Mouse (Mus musculus): ENCODE measurements around the gene Katnbl1. TPM values are rescaled to one million over a fixed set of nuclear protein-coding genes. Genes with fewer than 3 reads are reported as not detected.

The Katnbl1 gene
- polyA plus RNA-seq, 1 experiment from 2014 or later = 28.1 TPM

DNA sequence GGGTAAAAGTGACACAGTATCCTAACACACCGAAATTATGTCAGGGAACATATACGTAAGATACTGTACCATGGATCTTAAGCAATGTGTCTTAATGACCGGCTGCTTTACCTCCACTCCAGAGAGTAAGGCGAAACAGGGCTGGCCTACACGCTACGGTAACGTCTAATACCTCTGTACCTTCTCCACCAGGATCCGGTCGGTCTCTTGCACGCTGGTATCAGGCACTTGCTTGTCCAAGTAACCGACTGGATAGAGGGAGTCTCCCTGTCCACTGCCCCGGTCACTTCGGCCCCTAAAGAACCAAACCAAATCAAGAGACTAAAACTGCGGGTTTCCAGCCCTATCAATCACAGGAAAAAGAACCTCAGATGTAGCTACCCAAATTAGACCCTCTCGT is 11.8 kb upstream of the Katnbl1 start:
- H3K4me3 ChIP-seq = peak overlapping the region; percentile 74
- peak overlapping the region; percentile 88 for H3K4me2 ChIP-seq
- H3K36me3 ChIP-seq = peaks cover 26% of the 10 kb centered on the region
- H3K9me3 ChIP-seq (replicated peaks) = no peaks in the 10 kb centered on the region
- no peaks in the 10 kb centered on the region for H3K27me3 ChIP-seq (replicated peaks)
- peak overlapping the region; percentile 75 for H3K9ac ChIP-seq
- no peak overlapping the region for H3K27ac ChIP-seq (ENCODE audit: poor library complexity, severe bottlenecking)
- WGBS = 18% methylated on average over 15 of the region's 15 CpGs
- ATAC-seq (ENCODE audit: insufficient number of reproducible peaks, low FRiP score) = peak; percentile 25; the same call in 1 of the 2 replicates
- peaks cover 9% of the 10 kb centered on the region; the same call in 1 of the 2 replicates for H3K4me1 ChIP-seq (replicated peaks)

DNA sequence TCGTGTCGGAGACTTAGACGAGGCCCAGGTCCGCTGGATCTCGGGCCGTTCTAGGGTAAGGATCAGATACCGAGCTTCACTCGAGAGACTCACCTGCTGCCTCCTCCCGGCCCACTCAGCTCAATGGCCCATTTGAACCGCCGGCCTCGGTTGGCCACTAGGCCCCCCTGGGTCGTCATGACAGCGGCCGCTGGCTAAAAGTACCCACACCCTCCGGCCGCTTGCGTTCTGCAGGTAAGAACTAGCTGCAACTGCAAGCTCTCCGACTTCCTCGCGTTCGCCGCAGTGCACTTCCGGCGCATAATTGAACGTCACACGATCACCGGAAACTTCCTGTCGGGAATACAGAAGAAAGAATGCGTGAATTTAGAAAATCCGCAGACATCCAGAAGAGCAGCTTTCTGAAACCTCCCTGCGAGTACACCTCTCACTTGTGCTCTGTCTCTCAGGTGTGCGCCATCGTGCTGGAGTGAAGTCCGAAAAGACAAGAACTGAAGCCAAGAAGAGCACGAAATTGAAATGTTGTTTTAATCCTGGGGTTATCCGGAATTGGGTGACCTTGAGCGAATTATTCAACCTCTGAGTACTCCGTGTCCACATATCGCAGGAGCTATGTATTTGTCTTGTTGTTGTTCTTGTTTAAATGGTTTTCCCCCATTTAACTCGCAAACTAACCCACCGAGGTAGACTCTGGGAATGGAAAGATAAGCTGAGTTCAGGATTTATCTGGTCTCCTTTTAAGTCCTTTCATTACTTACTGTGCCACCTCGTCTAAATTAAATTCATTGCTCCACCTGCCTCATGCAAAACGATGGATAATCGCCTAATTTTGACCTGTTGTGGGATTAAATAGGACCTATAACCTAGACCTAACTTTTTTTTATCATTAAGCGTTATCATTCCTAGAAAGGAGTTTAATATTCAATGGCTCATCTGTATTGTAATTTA is 11.0 kb upstream of the Katnbl1 start, which contains the start of gene Emc4:
Emc4 (minus strand) TSS at position 302 of the 948 bp plus-strand sequence.
- Histone ChIP-seq H3K27me3 (replicated peaks) (no peaks in the 10 kb centered on the region), H3K4me2 (peak within 1 kb of the TSS; percentile 88), H3K4me1 (replicated peaks) (peaks cover 9% of the 10 kb centered on the region; the same call in 1 of the 2 replicates), H3K27ac (ENCODE audit: poor library complexity, severe bottlenecking) (peak within 1 kb of the TSS; percentile 81), H3K9ac (peak within 1 kb of the TSS; percentile 75), H3K4me3 (peak within 1 kb of the TSS; percentile 74), H3K36me3 (peaks cover 21% of the 10 kb centered on the region), H3K9me3 (replicated peaks) (no peaks in the 10 kb centered on the region)
- ATAC-seq (ENCODE audit: insufficient number of reproducible peaks, low FRiP score) = peak; percentile 77
- 2% methylated on average over 46 of the region's 46 CpGs for WGBS

DNA sequence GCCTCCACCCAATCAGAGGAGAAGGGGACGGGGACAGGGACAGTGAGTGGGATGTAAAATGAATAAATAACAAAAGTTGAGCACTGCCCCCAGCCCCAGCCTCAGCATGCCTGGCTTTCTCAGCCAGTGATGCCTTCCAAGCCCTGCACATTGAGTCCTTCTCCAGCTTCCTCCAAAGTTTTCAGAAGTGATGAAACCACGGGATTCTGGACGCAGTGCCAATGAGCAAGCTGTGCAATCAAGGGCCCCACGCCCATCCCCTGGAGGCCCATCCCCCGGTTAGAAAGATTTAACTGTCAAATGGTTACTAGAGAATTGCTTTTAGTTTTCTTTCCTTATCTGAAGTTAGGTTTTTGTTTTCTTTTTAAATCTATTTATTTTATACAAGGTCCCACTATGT is 9.1 kb upstream of the Katnbl1 start:
- no peaks in the 10 kb centered on the region for H3K9me3 ChIP-seq (replicated peaks)
- WGBS = 69% methylated on average over 5 of the region's 5 CpGs
- no peak overlapping the region for H3K4me3 ChIP-seq
- no peak overlapping the region for H3K4me2 ChIP-seq
- H3K9ac ChIP-seq = no peak overlapping the region
- peaks cover 3% of the 10 kb centered on the region; the same call in 1 of the 2 replicates for H3K36me3 ChIP-seq
- no peak for ATAC-seq (ENCODE audit: insufficient number of reproducible peaks, low FRiP score)
- H3K27ac ChIP-seq (ENCODE audit: poor library complexity, severe bottlenecking) = no peak overlapping the region
- H3K27me3 ChIP-seq (replicated peaks) = no peaks in the 10 kb centered on the region
- peaks cover 9% of the 10 kb centered on the region; the same call in 1 of the 2 replicates for H3K4me1 ChIP-seq (replicated peaks)

GRCm38 (mm10) chr2:112373141-112373540 is 5.9 kb upstream of the Katnbl1 start:
- H3K4me2 ChIP-seq = no peak overlapping the region
- no peak for ATAC-seq (ENCODE audit: insufficient number of reproducible peaks, low FRiP score)
- H3K4me3 ChIP-seq = no peak overlapping the region
- H3K4me1 ChIP-seq (replicated peaks) = no peaks in the 10 kb centered on the region
- H3K27ac ChIP-seq (ENCODE audit: poor library complexity, severe bottlenecking) = no peak overlapping the region
- no peaks in the 10 kb centered on the region for H3K9me3 ChIP-seq (replicated peaks)
- 53% methylated on average over 4 of the region's 4 CpGs for WGBS
- H3K27me3 ChIP-seq (replicated peaks) = no peaks in the 10 kb centered on the region
- no peaks in the 10 kb centered on the region for H3K36me3 ChIP-seq
- no peak overlapping the region for H3K9ac ChIP-seq

- no peaks in the 10 kb centered on the region for H3K9me3 ChIP-seq (replicated peaks)
- no peak overlapping the region for H3K4me3 ChIP-seq
- H3K27me3 ChIP-seq (replicated peaks) = no peaks in the 10 kb centered on the region
- no peaks in the 10 kb centered on the region for H3K36me3 ChIP-seq
- WGBS = 32% methylated on average over 5 of the region's 5 CpGs
- H3K27ac ChIP-seq (ENCODE audit: poor library complexity, severe bottlenecking) = 0 out of 2 replicates have a peak overlapping the region, but pooled peaks have one; percentile 1
- no peak overlapping the region for H3K4me2 ChIP-seq
- no peak for ATAC-seq (ENCODE audit: insufficient number of reproducible peaks, low FRiP score)
- H3K4me1 ChIP-seq (replicated peaks) = no peaks in the 10 kb centered on the region
- no peak overlapping the region for H3K9ac ChIP-seq
Observed at GRCm38 (mm10) chr2:112374610-112375009, 4.4 kb upstream of the Katnbl1 start.

- peak overlapping the region; percentile 75 for H3K4me2 ChIP-seq
- peak overlapping the region; percentile 95 for H3K9ac ChIP-seq
- H3K36me3 ChIP-seq = no peaks in the 10 kb centered on the region
- no peak overlapping the region for H3K27ac ChIP-seq (ENCODE audit: poor library complexity, severe bottlenecking)
- no peak for ATAC-seq (ENCODE audit: insufficient number of reproducible peaks, low FRiP score)
- H3K4me3 ChIP-seq = peak overlapping the region; percentile 85
- H3K27me3 ChIP-seq (replicated peaks) = no peaks in the 10 kb centered on the region
- peaks cover 6% of the 10 kb centered on the region for H3K4me1 ChIP-seq (replicated peaks)
- no peaks in the 10 kb centered on the region for H3K9me3 ChIP-seq (replicated peaks)
- WGBS = 47% methylated on average over 8 of the region's 8 CpGs
Observed at GRCm38 (mm10) chr2:112380131-112380530, 1.1 kb downstream of the Katnbl1 start.

DNA sequence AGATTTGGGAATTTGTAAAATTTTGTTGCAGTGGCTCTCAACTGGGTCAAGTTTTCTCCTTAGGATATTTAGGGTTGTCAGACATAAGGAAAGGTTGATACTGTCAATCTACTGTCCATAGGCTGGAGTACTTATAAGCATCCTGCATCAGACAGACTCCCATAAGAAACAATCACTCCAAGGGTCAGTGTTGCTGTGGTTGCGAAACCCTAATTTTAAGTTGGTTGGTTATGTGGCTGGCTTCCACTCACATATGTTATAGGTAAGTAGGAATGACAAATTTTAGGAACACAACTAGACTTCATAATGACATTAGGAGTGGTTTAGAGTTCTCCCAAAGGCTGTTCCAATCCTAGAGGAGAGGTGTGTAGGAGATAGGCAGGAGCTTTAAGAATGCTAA is 2.2 kb downstream of the Katnbl1 start:
- Histone ChIP-seq H3K27ac (ENCODE audit: poor library complexity, severe bottlenecking) (no peak overlapping the region), H3K4me1 (replicated peaks) (peaks cover 6% of the 10 kb centered on the region), H3K9me3 (replicated peaks) (no peaks in the 10 kb centered on the region), H3K27me3 (replicated peaks) (no peaks in the 10 kb centered on the region), H3K4me2 (no peak overlapping the region), H3K9ac (no peak overlapping the region), H3K4me3 (no peak overlapping the region), H3K36me3 (no peaks in the 10 kb centered on the region)
- no peak for ATAC-seq (ENCODE audit: insufficient number of reproducible peaks, low FRiP score)
- WGBS = 94% methylated on average over 1 of the region's 1 CpGs

- no peak overlapping the region for H3K27ac ChIP-seq (ENCODE audit: poor library complexity, severe bottlenecking)
- WGBS = 91% methylated on average over 5 of the region's 5 CpGs
- H3K4me1 ChIP-seq (replicated peaks) = peaks cover 14% of the 10 kb centered on the region; the same call in 1 of the 2 replicates
- no peak overlapping the region for H3K9ac ChIP-seq
- H3K27me3 ChIP-seq (replicated peaks) = no peaks in the 10 kb centered on the region
- no peak overlapping the region for H3K4me2 ChIP-seq
- 0 out of 2 replicates have a peak, but pooled peaks cover 3% of the 10 kb centered on the region for H3K36me3 ChIP-seq
- no peaks in the 10 kb centered on the region for H3K9me3 ChIP-seq (replicated peaks)
- no peak overlapping the region for H3K4me3 ChIP-seq
- ATAC-seq (ENCODE audit: insufficient number of reproducible peaks, low FRiP score) = no peak
Observed at GRCm38 (mm10) chr2:112390843-112391242, 11.8 kb downstream of the Katnbl1 start.

DNA sequence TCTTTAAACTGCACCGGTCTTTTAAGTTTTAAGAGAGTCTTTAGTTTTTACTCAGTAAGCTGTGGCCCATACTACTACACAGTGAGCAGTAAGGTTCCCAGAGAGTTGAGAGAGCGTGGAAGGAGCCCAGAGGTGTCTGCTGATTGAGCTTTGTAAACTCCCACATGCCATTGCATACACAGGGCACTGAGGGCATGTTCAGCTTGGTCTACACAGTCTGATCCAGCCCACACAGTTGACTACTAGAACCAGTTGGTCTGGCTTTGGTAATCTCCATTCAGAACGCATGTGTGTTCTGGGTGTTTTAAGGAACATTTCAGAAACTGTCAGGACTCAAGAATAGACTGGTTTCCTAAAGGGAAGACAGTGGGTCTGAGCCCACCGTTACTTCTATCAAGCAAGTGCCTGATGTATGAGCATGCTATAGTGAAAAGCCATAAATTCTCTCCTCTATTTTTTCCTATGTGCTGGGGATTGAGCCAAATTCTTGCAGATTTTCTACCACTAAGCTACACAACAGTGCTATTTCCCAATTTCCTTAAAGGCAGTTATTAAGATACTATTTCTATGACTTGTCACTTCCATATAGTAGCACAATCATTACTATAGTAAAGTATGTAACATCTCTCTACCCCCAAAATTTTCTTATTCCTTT is 12.5 kb downstream of the Katnbl1 start:
- no peak overlapping the region for H3K4me2 ChIP-seq
- no peaks in the 10 kb centered on the region for H3K9me3 ChIP-seq (replicated peaks)
- H3K9ac ChIP-seq = no peak overlapping the region
- no peak overlapping the region for H3K4me3 ChIP-seq
- no peak overlapping the region for H3K27ac ChIP-seq (ENCODE audit: poor library complexity, severe bottlenecking)
- 84% methylated on average over 4 of the region's 4 CpGs for WGBS
- ATAC-seq (ENCODE audit: insufficient number of reproducible peaks, low FRiP score) = no peak
- 0 out of 2 replicates have a peak, but pooled peaks cover 3% of the 10 kb centered on the region for H3K36me3 ChIP-seq
- peaks cover 15% of the 10 kb centered on the region for H3K4me1 ChIP-seq (replicated peaks)
- no peaks in the 10 kb centered on the region for H3K27me3 ChIP-seq (replicated peaks)

DNA sequence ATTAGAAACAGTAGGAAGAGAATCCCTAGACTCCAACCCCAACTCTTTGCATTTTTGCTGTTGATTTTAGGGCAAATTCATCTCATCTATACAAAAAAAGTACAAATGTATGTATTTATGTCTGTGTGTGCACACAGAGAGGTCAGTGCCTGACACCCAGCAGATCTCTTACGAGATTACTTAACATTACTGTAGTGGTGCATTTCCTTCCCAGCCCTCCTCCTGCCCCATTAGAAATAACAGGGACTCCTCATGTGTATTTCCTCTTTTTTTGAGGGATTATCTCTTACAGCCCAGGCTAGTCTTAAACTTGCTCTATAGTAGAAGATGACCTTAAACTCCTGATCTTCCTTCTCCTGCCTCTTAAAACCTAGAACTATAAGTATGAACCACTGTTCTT is 13.7 kb downstream of the Katnbl1 start:
- Histone ChIP-seq H3K4me1 (replicated peaks) (peaks cover 19% of the 10 kb centered on the region), H3K36me3 (0 out of 2 replicates have a peak, but pooled peaks cover 3% of the 10 kb centered on the region), H3K27me3 (replicated peaks) (no peaks in the 10 kb centered on the region), H3K27ac (ENCODE audit: poor library complexity, severe bottlenecking) (no peak overlapping the region), H3K9me3 (replicated peaks) (no peaks in the 10 kb centered on the region), H3K4me3 (no peak overlapping the region), H3K9ac (no peak overlapping the region), H3K4me2 (no peak overlapping the region)
- no peak for ATAC-seq (ENCODE audit: insufficient number of reproducible peaks, low FRiP score)
- WGBS = 97% methylated on average over 1 of the region's 1 CpGs

DNA sequence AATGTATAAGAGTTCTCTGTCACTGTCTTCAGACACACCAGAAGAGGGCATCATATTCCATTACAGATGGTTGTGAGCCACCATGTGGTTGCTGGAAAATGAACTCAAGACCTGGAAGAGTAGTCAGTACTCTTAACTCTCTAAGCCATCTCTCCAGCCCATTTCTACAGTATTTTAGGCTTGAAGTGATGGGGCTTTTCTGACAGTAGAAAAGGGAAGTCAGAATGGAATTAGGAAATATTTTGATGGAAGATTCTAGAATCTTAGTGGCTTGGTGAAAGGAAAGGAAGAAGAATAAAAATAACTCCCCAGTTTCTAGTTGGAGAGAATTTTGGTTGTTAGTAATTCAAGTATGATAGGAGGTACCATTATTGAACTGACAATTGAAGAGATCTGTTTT is 14.9 kb downstream of the Katnbl1 start:
- H3K9me3 ChIP-seq (replicated peaks) = no peaks in the 10 kb centered on the region
- H3K4me1 ChIP-seq (replicated peaks) = peaks cover 19% of the 10 kb centered on the region
- no peak for ATAC-seq (ENCODE audit: insufficient number of reproducible peaks, low FRiP score)
- no peak overlapping the region for H3K27ac ChIP-seq (ENCODE audit: poor library complexity, severe bottlenecking)
- no peak overlapping the region for H3K9ac ChIP-seq
- H3K27me3 ChIP-seq (replicated peaks) = no peaks in the 10 kb centered on the region
- no peak overlapping the region for H3K4me2 ChIP-seq
- H3K4me3 ChIP-seq = no peak overlapping the region
- 0 out of 2 replicates have a peak, but pooled peaks cover 3% of the 10 kb centered on the region for H3K36me3 ChIP-seq
